Mouse (Mus musculus) heart, postnatal 0 days (tissue): Measurements from ENCODE around the gene Ints5. TPM values are rescaled to one million over a fixed set of nuclear protein-coding genes. Genes with fewer than 3 reads are reported as not detected.

Source experiments
- ATAC-seq: fragments of 200-750 bp; cut with Nextera tagmentation; 2 replicates; pipeline ENCODE4 v1.8.0; 2017; ENCODE audit warnings: low read depth, moderate number of reproducible peaks, moderate library complexity; ENCODE audit not compliant: insufficient read depth
- DNase-seq: peaks from one replicate; pipeline ENCODE4 v3.0.0-alpha.2; 2016; ENCODE audit warnings: low spot score
- H3K27ac ChIP-seq: fragments of 300-500 bp; sonication (generic); 2 replicates; pipeline ENCODE4 v1.5.1; 2014; ENCODE audit warnings: low read depth, mild to moderate bottlenecking
- H3K27me3 ChIP-seq: fragments of 300-500 bp; sonication (generic); 2 replicates; pipeline ENCODE4 v1.6.1; 2014; ENCODE audit warnings: low read length, mixed read lengths; ENCODE audit not compliant: control insufficient read depth, insufficient read depth
- H3K36me3 ChIP-seq: fragments of 300-500 bp; sonication (generic); replicated peaks from 2 replicates; pipeline ENCODE4 v1.6.1; 2014; ENCODE audit warnings: low read length, mixed read lengths; ENCODE audit not compliant: control insufficient read depth, insufficient read depth
- H3K4me1 ChIP-seq: fragments of 300-500 bp; sonication (generic); 2 replicates; pipeline ENCODE4 v1.6.1; 2014; ENCODE audit warnings: antibody characterized with exemption; ENCODE audit not compliant: control insufficient read depth, insufficient read depth
- H3K4me2 ChIP-seq: fragments of 300-500 bp; sonication (generic); 2 replicates; pipeline ENCODE4 v1.6.1; 2014; ENCODE audit warnings: low read depth, mild to moderate bottlenecking, low read length, moderate library complexity
- H3K4me3 ChIP-seq: fragments of 300-500 bp; sonication (generic); 2 replicates; pipeline ENCODE4 v1.5.1; 2014; ENCODE audit warnings: low read depth, low read length
- H3K9ac ChIP-seq: fragments of 300-500 bp; sonication (generic); replicated peaks from 2 replicates; pipeline ENCODE4 v1.6.1; 2014; ENCODE audit warnings: low read depth, low read length, mixed read lengths
- H3K9me3 ChIP-seq: fragments of 300-500 bp; sonication (generic); replicated peaks from 2 replicates; pipeline ENCODE4 v1.6.1; 2016; ENCODE audit warnings: low read length; ENCODE audit not compliant: control insufficient read depth
- CTCF ChIP-seq: IDR thresholded peaks from 2 replicates; pipeline ENCODE4 v1.5.1; 2016; ENCODE audit warnings: antibody characterized with exemption, control low read depth, low read depth
- EP300 ChIP-seq: IDR thresholded peaks from 2 replicates; pipeline ENCODE4 v1.6.1; 2016; ENCODE audit warnings: antibody characterized with exemption, low read depth
- WGBS: fragments of 180-500 bp; shearing (Covaris S2); extraction: QIAGEN DNeasy Blood & Tissue Kit; methylation state at CpG from one replicate; pipeline ENCODE4 v1.1.7; 2014; 5-methylcytosine and 5-hydroxymethylcytosine counted together
- polyA plus RNA-seq: library from polyadenylated mRNA; unstranded; fragments of >200 nt; fragmentation: Nextera tagmentation; extraction: Ambion mirVana; gene quantifications from 2 replicates; pipeline ENCODE4 v1.2.1, GENCODE M21; 2015
- total RNA-seq: library from RNA; depleted of rRNA; stranded (reverse); fragments of >200 nt; gene quantifications from 2 replicates; pipeline ENCODE4 v1.2.3, GENCODE M21; 2014; ENCODE audit warnings: low replicate concordance

Gene Ints5
- total and polyA plus RNA-seq, 2 experiments from 2014 or later: 14.2 to 25.6 TPM

DNA sequence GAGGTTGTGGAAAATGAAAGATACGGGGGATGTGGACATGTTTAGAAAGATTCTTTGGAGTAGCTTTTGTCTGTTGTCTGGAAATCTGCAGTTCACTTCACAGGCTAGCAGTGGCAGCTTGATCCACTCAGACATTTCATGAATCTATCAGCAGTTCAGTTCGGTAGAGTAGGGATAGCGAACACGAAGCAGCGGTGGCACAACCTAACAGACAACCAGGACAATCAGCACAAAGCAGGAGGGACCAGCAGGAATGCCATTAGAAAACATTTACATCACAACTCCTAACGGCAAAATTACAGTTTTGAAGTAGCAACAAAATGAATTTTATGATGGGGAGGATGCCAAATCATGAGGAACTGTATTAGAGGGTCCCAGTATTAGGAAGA is 26.9 kb downstream of the Ints5 start:
- ATAC-seq: no peak
- H3K9ac ChIP-seq: peak overlapping the region; percentile 81; the same call in 1 of the 2 replicates

DNA sequence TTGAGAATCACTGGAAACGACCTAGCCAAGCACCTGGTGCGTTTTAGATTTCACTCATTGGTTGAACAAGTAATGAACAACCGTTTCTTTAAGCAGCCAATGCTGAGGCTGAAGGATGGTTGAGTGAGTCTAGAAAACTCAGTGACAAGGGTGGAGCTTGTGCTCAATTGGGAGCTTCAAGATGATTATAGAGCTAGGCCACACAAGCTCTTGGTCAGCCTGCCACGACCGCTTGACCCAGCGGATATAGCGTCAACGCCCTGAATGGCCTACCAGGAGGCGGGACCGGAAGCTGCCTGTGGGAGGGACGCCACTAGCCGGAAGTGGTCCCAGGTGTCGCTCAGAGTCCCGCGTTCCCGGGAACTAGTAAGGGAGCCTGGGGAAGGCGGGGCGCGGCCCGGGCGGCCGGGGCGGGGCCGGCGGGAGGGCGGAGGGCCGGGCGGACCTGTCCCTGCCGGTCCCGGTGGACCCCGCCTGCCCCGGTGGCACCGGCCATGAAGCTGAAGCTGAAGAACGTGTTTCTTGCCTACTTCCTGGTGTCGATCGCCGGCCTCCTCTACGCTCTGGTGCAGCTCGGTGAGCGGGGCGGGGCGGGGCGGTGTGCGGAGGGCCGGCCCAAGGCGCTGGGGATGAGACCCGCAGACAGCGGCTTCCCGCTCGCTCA is 27.4 kb downstream of the Ints5 start, which contains the start of gene B3gat3:
B3gat3 (plus strand) TSS at position 302 of the 664 bp plus-strand sequence.
- 2% methylated on average over 49 of the region's 50 CpGs for WGBS
- peak within 1 kb of the TSS; percentile 75 for H3K4me3 ChIP-seq
- H3K36me3 ChIP-seq: peaks cover 30% of the 10 kb centered on the region
- peak within 1 kb of the TSS; percentile 90 for H3K4me2 ChIP-seq
- peak within 1 kb of the TSS; percentile 87 for H3K27ac ChIP-seq
- peak within 1 kb of the TSS; percentile 81 for H3K9ac ChIP-seq
- peaks cover 15% of the 10 kb centered on the region for H3K4me1 ChIP-seq
- DNase-seq: peak; percentile 92
- no peak for TF ChIP-seq EP300
- TF ChIP-seq CTCF: no peak
- peak; percentile 97 for ATAC-seq
- no peaks in the 10 kb centered on the region for H3K27me3 ChIP-seq
- H3K9me3 ChIP-seq: no peaks in the 10 kb centered on the region

More for the DNA sequence above, 26.9 kb downstream of the Ints5 start:
- H3K27me3 ChIP-seq: no peaks in the 10 kb centered on the region
- peak overlapping the region; percentile 87 for H3K27ac ChIP-seq
- peak overlapping the region; percentile 90 for H3K4me2 ChIP-seq
- DNase-seq: no peak
- H3K4me3 ChIP-seq: peak overlapping the region; percentile 75
- H3K9me3 ChIP-seq: no peaks in the 10 kb centered on the region
- 54% methylated on average over 6 of the region's 6 CpGs for WGBS
- no peak for TF ChIP-seq EP300
- no peak for TF ChIP-seq CTCF
- peaks cover 36% of the 10 kb centered on the region for H3K36me3 ChIP-seq
- H3K4me1 ChIP-seq: peaks cover 15% of the 10 kb centered on the region

DNA sequence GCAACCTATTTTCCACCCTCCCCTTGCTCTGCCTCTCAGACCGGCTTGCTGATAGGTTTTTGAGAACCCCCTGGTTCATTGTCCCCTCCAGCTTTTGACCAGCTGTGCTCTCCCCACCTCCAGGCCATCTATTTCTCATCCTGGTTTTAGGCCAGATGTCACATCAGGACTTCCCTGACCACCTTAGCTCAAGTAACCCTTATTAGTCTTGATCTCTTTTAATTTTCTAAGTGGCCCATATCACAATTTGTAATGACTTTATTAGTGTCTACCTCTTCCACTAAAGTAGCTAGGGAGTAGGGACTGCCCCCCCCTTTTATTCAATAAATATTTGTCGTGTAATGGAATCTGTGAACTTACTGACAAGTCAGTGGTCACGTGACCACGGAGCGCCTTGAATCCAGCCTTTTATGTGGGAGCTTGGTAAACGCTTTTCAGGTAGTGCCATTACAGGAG is 28.1 kb downstream of the Ints5 start:
- H3K27me3 ChIP-seq: no peaks in the 10 kb centered on the region
- TF ChIP-seq CTCF (no peak), EP300 (no peak)
- H3K4me1 ChIP-seq: peaks cover 15% of the 10 kb centered on the region
- WGBS: 3% methylated on average over 6 of the region's 6 CpGs
- ATAC-seq (no peak), DNase-seq (peak; percentile 55)
- no peaks in the 10 kb centered on the region for H3K9me3 ChIP-seq
- peak overlapping the region; percentile 81 for H3K9ac ChIP-seq
- H3K4me3 ChIP-seq: peak overlapping the region; percentile 75
- H3K27ac ChIP-seq: peak overlapping the region; percentile 87
- peaks cover 28% of the 10 kb centered on the region for H3K36me3 ChIP-seq
- peak overlapping the region; percentile 90 for H3K4me2 ChIP-seq

DNA sequence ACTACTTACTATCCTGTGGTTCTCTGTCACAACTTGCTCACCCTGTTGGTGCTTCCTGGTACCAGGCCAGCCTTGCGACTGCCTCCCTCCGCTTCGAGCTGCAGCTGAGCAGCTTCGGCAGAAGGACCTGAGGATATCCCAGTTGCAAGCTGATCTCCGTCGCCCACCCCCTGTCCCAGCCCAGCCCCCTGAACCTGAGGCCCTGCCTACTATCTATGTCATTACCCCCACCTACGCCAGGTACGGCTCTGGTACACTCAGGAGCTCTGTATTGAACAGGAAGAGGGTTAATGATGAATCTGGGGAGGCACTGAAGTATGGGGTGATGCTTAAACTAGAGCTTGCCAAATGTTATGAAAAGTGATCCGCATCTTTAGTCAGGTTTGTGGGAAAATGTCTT is 28.9 kb downstream of the Ints5 start:
- Histone ChIP-seq H3K4me2 (peak overlapping the region; percentile 90; the same call in 1 of the 2 replicates), H3K4me3 (no peak overlapping the region)

DNA sequence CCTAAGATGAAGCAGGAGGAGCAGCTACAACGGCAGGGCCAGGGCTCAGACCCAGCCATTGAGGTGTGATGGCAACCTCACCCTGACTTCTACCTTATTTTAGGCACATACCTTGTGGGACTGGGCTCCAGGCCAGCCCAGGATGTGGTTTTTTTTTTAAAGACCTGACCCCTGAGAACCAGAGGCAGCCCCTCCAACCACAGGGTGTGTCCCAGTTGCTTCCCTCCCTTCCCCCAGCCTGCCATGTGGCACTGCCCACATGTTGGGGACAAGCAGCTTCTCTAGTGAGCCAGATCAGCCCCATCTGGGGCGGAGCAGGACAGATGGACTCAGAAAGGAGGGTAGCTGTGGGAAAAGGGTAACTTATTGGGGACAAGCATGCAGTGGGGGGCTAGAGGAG is 34.0 kb downstream of the Ints5 start:
- no peak for DNase-seq
- H3K27me3 ChIP-seq: no peaks in the 10 kb centered on the region
- peaks cover 40% of the 10 kb centered on the region for H3K36me3 ChIP-seq
- H3K27ac ChIP-seq: no peak overlapping the region
- TF ChIP-seq CTCF: no peak
- TF ChIP-seq EP300: no peak
- H3K4me1 ChIP-seq: peaks cover 10% of the 10 kb centered on the region; the same call in 1 of the 2 replicates
- ATAC-seq: no peak
- H3K4me2 ChIP-seq: no peak overlapping the region
- no peak overlapping the region for H3K9ac ChIP-seq
- no peak overlapping the region for H3K4me3 ChIP-seq
- H3K9me3 ChIP-seq: no peaks in the 10 kb centered on the region
- 78% methylated on average over 2 of the region's 2 CpGs for WGBS

More for the DNA sequence above, 28.9 kb downstream of the Ints5 start:
- Histone ChIP-seq H3K27ac (no peak overlapping the region), H3K36me3 (peaks cover 28% of the 10 kb centered on the region), H3K27me3 (no peaks in the 10 kb centered on the region), H3K9me3 (no peaks in the 10 kb centered on the region), H3K4me1 (peaks cover 15% of the 10 kb centered on the region), H3K9ac (0 out of 2 replicates have a peak overlapping the region, but pooled peaks have one; percentile 81)
- no peak for TF ChIP-seq CTCF
- TF ChIP-seq EP300: no peak
- DNase-seq (no peak), ATAC-seq (no peak)
- WGBS: 70% methylated on average over 9 of the region's 9 CpGs
